Mouse (Mus musculus): ENCODE measurements around the gene Map6. TPM values are rescaled to one million over a fixed set of nuclear protein-coding genes. Genes with fewer than 3 reads are reported as not detected.

The Map6 gene
- polyA plus RNA-seq, 1 experiment from 2014 or later, result 0.06 TPM

- TF ChIP-seq CTCF (IDR thresholded peaks at IDR 0.05; ENCODE audit: low read depth) (no peak), EP300 (IDR thresholded peaks at IDR 0.05; ENCODE audit: low read depth) (no peak)
- Histone ChIP-seq H3K4me1 (ENCODE audit: insufficient read depth) (peaks cover 21% of the 10 kb centered on the region), H3K4me2 (ENCODE audit: low read depth, low read length) (no peak overlapping the region), H3K4me3 (ENCODE audit: low read depth, low read length) (no peak overlapping the region), H3K27ac (ENCODE audit: low read depth) (peak overlapping the region; percentile 48), H3K9ac (replicated peaks) (no peak overlapping the region; the same call in 1 of the 2 replicates), H3K9me3 (ENCODE audit: low read length) (no peaks in the 10 kb centered on the region), H3K27me3 (ENCODE audit: insufficient read depth, low read length) (no peaks in the 10 kb centered on the region), H3K36me3 (replicated peaks; ENCODE audit: insufficient read depth, low read length) (no peaks in the 10 kb centered on the region; the same call in none of the 2 replicates)
- DNase-seq (no peak), ATAC-seq (peak; percentile 38)
- 52% methylated on average over 8 of the region's 8 CpGs for whole genome bisulfite sequencing (ENCODE audit: insufficient replicate concordance)
Measured at GRCm38 (mm10) chr7:99228825-99229224, 38.4 kb upstream of the Map6 start.

- Histone ChIP-seq H3K9ac (replicated peaks) (no peak overlapping the region), H3K9me3 (ENCODE audit: low read length) (no peaks in the 10 kb centered on the region), H3K27me3 (ENCODE audit: insufficient read depth, low read length) (no peaks in the 10 kb centered on the region), H3K36me3 (replicated peaks; ENCODE audit: insufficient read depth, low read length) (no peaks in the 10 kb centered on the region; the same call in none of the 2 replicates), H3K4me1 (ENCODE audit: insufficient read depth) (peaks cover 23% of the 10 kb centered on the region), H3K4me2 (ENCODE audit: low read depth, low read length) (no peak overlapping the region), H3K4me3 (ENCODE audit: low read depth, low read length) (no peak overlapping the region), H3K27ac (ENCODE audit: low read depth) (peak overlapping the region; percentile 55)
- DNase-seq (peak; percentile 68), ATAC-seq (peak; percentile 47; the same call in 1 of the 2 replicates)
- WGBS (ENCODE audit: insufficient replicate concordance), result 4% methylated on average over 2 of the region's 2 CpGs
- TF ChIP-seq EP300 (IDR thresholded peaks at IDR 0.05; ENCODE audit: low read depth) (no peak), CTCF (IDR thresholded peaks at IDR 0.05; ENCODE audit: low read depth) (peak; percentile 77)
Measured at GRCm38 (mm10) chr7:99229411-99229810, 37.8 kb upstream of the Map6 start.

- H3K9me3 ChIP-seq (ENCODE audit: low read length), result no peaks in the 10 kb centered on the region
- no peaks in the 10 kb centered on the region for H3K27me3 ChIP-seq (ENCODE audit: insufficient read depth, low read length)
- no peak for ATAC-seq
- H3K4me1 ChIP-seq (ENCODE audit: insufficient read depth), result peaks cover 27% of the 10 kb centered on the region
- no peaks in the 10 kb centered on the region; the same call in none of the 2 replicates for H3K36me3 ChIP-seq (replicated peaks; ENCODE audit: insufficient read depth, low read length)
- TF ChIP-seq EP300 (IDR thresholded peaks at IDR 0.05; ENCODE audit: low read depth) (no peak), CTCF (IDR thresholded peaks at IDR 0.05; ENCODE audit: low read depth) (no peak)
- WGBS (ENCODE audit: insufficient replicate concordance), result 52% methylated on average over 7 of the region's 7 CpGs
- DNase-seq, result no peak
- peak overlapping the region; percentile 55; the same call in 1 of the 2 replicates for H3K27ac ChIP-seq (ENCODE audit: low read depth)
- no peak overlapping the region for H3K4me3 ChIP-seq (ENCODE audit: low read depth, low read length)
- H3K9ac ChIP-seq (replicated peaks), result no peak overlapping the region; the same call in 1 of the 2 replicates
- H3K4me2 ChIP-seq (ENCODE audit: low read depth, low read length), result no peak overlapping the region
Measured at GRCm38 (mm10) chr7:99230061-99230747, 37.0 kb upstream of the Map6 start.

- Histone ChIP-seq H3K4me2 (ENCODE audit: low read depth, low read length) (no peak overlapping the region), H3K27me3 (ENCODE audit: insufficient read depth, low read length) (no peaks in the 10 kb centered on the region), H3K4me3 (ENCODE audit: low read depth, low read length) (no peak overlapping the region), H3K4me1 (ENCODE audit: insufficient read depth) (peaks cover 39% of the 10 kb centered on the region), H3K9ac (replicated peaks) (no peak overlapping the region), H3K27ac (ENCODE audit: low read depth) (no peak overlapping the region), H3K36me3 (replicated peaks; ENCODE audit: insufficient read depth, low read length) (no peaks in the 10 kb centered on the region; the same call in none of the 2 replicates), H3K9me3 (ENCODE audit: low read length) (no peaks in the 10 kb centered on the region)
- DNase-seq, result no peak
- TF ChIP-seq EP300 (IDR thresholded peaks at IDR 0.05; ENCODE audit: low read depth) (no peak), CTCF (IDR thresholded peaks at IDR 0.05; ENCODE audit: low read depth) (peak; percentile 43; the same call in 1 of the 2 replicates)
- no peak for ATAC-seq
- WGBS (ENCODE audit: insufficient replicate concordance), result 61% methylated on average over 6 of the region's 6 CpGs
Measured at GRCm38 (mm10) chr7:99232571-99232970, 34.7 kb upstream of the Map6 start.

GRCm38 (mm10) chr7:99234916-99235315 lies 32.3 kb upstream of the Map6 start:
- Histone ChIP-seq H3K9me3 (ENCODE audit: low read length) (no peaks in the 10 kb centered on the region), H3K9ac (replicated peaks) (no peak overlapping the region), H3K27me3 (ENCODE audit: insufficient read depth, low read length) (no peaks in the 10 kb centered on the region; the same call in 1 of the 2 replicates), H3K27ac (ENCODE audit: low read depth) (no peak overlapping the region), H3K4me2 (ENCODE audit: low read depth, low read length) (no peak overlapping the region), H3K4me3 (ENCODE audit: low read depth, low read length) (no peak overlapping the region), H3K36me3 (replicated peaks; ENCODE audit: insufficient read depth, low read length) (no peaks in the 10 kb centered on the region; the same call in none of the 2 replicates), H3K4me1 (ENCODE audit: insufficient read depth) (peaks cover 32% of the 10 kb centered on the region)
- ATAC-seq (no peak), DNase-seq (no peak)
- TF ChIP-seq CTCF (IDR thresholded peaks at IDR 0.05; ENCODE audit: low read depth) (no peak), EP300 (IDR thresholded peaks at IDR 0.05; ENCODE audit: low read depth) (no peak)
- WGBS (ENCODE audit: insufficient replicate concordance), result 28% methylated on average over 2 of the region's 2 CpGs

GRCm38 (mm10) chr7:99235657-99236056 lies 31.6 kb upstream of the Map6 start:
- 71% methylated on average over 2 of the region's 2 CpGs for WGBS (ENCODE audit: insufficient replicate concordance)
- no peak for ATAC-seq
- Histone ChIP-seq H3K36me3 (replicated peaks; ENCODE audit: insufficient read depth, low read length) (no peaks in the 10 kb centered on the region; the same call in none of the 2 replicates), H3K27ac (ENCODE audit: low read depth) (no peak overlapping the region), H3K9ac (replicated peaks) (no peak overlapping the region), H3K4me3 (ENCODE audit: low read depth, low read length) (no peak overlapping the region), H3K4me2 (ENCODE audit: low read depth, low read length) (no peak overlapping the region), H3K9me3 (ENCODE audit: low read length) (no peaks in the 10 kb centered on the region), H3K4me1 (ENCODE audit: insufficient read depth) (peaks cover 31% of the 10 kb centered on the region), H3K27me3 (ENCODE audit: insufficient read depth, low read length) (no peaks in the 10 kb centered on the region; the same call in 1 of the 2 replicates)
- no peak for TF ChIP-seq EP300 (IDR thresholded peaks at IDR 0.05; ENCODE audit: low read depth)
- no peak for TF ChIP-seq CTCF (IDR thresholded peaks at IDR 0.05; ENCODE audit: low read depth)
- no peak for DNase-seq
